Mouse (Mus musculus): Measurements from ENCODE around the gene Med1. TPM values are rescaled to one million over a fixed set of nuclear protein-coding genes. Genes with fewer than 3 reads are reported as not detected.
"Not testable (repeated sequence)": the region's sequence is repeated elsewhere in the genome, so short reads cannot be mapped to it uniquely, and the experiment has no call there.

Med1 gene
- polyA plus RNA-seq, 1 experiment from 2014 or later: 16.2 TPM

DNA sequence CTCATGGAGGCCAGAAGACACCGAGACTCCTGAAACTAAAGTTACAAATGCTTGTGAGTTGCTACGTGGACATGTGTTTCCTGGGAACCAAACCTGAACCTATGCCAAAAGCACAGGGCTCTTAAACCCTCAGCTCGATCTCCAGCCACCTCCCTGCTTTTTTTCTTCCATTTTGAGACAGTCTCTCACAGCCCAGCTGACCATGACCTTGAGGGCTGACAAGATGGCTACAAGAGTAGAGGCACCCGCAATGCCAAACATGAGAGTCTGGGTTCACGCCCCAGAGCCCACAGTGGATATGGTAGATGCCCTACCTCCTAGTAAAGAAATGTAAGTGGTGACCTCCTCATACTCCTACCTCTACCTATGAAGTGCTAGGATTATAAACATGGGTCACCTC lies 2.3 kb downstream of the Med1 start:
- ATAC-seq: no peak
- Histone ChIP-seq H3K4me2 (ENCODE audit: low read depth, low read length) (no peak overlapping the region), H3K27ac (ENCODE audit: low read depth) (no peak overlapping the region), H3K9ac (replicated peaks) (no peak overlapping the region), H3K27me3 (ENCODE audit: insufficient read depth, low read length) (no peaks in the 10 kb centered on the region), H3K9me3 (ENCODE audit: low read length) (no peaks in the 10 kb centered on the region), H3K36me3 (replicated peaks; ENCODE audit: insufficient read depth, low read length) (peaks cover 30% of the 10 kb centered on the region), H3K4me3 (ENCODE audit: low read depth, low read length) (no peak overlapping the region), H3K4me1 (ENCODE audit: insufficient read depth) (peaks cover 16% of the 10 kb centered on the region)
- TF ChIP-seq EP300 (IDR thresholded peaks at IDR 0.05; ENCODE audit: low read depth) (no peak), CTCF (IDR thresholded peaks at IDR 0.05; ENCODE audit: low read depth) (no peak)
- WGBS (ENCODE audit: insufficient replicate concordance): 85% methylated on average over 5 of the region's 5 CpGs
- DNase-seq: no peak

DNA sequence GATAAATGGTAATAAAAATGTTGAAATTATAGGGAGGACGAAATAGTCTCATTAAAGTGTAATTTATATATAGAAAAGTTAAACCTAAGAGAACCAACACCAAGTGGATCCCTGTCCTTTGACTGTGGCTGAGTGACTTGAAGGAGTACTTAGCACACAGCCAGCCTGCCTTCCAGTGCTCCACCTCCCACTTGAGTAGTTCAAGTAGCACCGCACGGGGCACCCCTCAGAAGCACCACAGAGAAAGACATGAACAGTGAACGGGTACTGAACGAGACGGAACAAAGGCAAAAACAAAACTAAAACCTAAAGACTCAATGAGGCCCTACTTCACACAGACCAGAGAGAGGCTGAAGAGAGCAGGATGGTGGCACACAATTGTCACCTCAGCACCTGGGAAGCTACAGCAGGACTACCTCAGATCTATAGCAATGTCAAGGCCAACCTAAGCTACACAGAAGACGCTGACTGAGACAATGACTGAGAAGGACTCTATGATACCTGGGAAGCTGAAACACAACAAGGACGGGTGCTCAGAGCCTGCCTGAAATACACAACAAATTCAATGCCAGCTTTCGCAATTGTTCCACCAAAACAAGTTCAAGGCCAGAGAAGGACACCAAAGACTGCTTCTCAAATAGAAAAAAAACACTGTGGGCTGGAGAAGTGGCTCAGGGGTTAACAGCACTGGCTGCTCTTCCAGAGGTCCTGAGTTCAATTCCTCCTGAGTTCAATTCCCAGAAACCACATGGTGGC lies 5.3 kb downstream of the Med1 start:
- H3K9ac ChIP-seq (replicated peaks): no peak overlapping the region
- DNase-seq: no peak
- no peak overlapping the region for H3K27ac ChIP-seq (ENCODE audit: low read depth)
- no peaks in the 10 kb centered on the region for H3K9me3 ChIP-seq (ENCODE audit: low read length)
- no peak for TF ChIP-seq CTCF (IDR thresholded peaks at IDR 0.05; ENCODE audit: low read depth)
- no peak for TF ChIP-seq EP300 (IDR thresholded peaks at IDR 0.05; ENCODE audit: low read depth)
- no peak for ATAC-seq
- H3K4me1 ChIP-seq (ENCODE audit: insufficient read depth): peaks cover 12% of the 10 kb centered on the region
- WGBS (ENCODE audit: insufficient replicate concordance): 87% methylated on average over 9 of the region's 9 CpGs
- H3K4me2 ChIP-seq (ENCODE audit: low read depth, low read length): no peak overlapping the region
- H3K27me3 ChIP-seq (ENCODE audit: insufficient read depth, low read length): no peaks in the 10 kb centered on the region
- peaks cover 48% of the 10 kb centered on the region for H3K36me3 ChIP-seq (replicated peaks; ENCODE audit: insufficient read depth, low read length)
- no peak overlapping the region for H3K4me3 ChIP-seq (ENCODE audit: low read depth, low read length)

DNA sequence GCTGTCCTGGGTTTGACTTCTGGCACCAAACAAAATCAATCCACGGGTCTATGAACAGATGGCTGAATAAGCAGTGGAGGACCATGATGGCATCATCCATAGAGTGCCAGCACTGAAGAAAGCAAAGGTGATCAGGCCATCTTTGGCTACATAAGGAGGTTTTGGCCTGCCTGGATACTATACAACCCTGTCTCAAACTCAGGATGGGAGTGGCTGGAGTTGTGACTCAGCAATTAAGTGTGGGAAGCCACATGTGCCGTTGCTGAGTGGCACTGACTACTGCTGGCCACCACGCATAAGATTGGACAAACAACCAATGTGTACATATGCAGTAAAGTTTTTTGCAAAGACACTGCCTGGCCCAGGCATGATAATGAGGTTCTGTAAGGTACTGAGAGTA lies 10.9 kb downstream of the Med1 start:
- not testable (repeated sequence) for H3K4me3 ChIP-seq (ENCODE audit: low read depth, low read length); H3K27me3 ChIP-seq (ENCODE audit: insufficient read depth, low read length); H3K9me3 ChIP-seq (ENCODE audit: low read length); H3K27ac ChIP-seq (ENCODE audit: low read depth); H3K4me1 ChIP-seq (ENCODE audit: insufficient read depth); H3K4me2 ChIP-seq (ENCODE audit: low read depth, low read length); DNase-seq; H3K9ac ChIP-seq (replicated peaks)
- peak; percentile 80 for ATAC-seq
- 63% methylated on average over 3 of the region's 3 CpGs for WGBS (ENCODE audit: insufficient replicate concordance)
- peaks cover 62% of the 10 kb centered on the region for H3K36me3 ChIP-seq (replicated peaks; ENCODE audit: insufficient read depth, low read length)

DNA sequence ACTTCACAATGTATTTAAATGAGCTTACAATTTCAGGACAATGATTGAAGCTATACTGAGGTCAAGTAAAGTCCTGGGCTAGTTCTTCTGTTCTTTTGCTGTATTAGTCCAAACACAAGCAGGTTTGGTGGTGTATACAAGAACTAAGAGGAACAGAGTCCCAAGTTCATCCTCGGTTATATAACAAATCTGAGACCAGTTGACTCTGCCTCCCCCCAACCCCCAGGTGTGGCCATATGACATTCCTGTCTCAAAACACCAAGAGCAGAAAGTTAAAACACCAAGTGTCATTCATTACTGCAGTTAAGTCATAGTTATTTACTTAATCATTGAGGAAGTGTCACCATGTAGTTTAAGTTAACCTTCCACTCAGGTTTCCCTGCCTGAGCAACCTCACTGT lies 24.7 kb downstream of the Med1 start:
- no peak overlapping the region for H3K4me3 ChIP-seq (ENCODE audit: low read depth, low read length)

DNA sequence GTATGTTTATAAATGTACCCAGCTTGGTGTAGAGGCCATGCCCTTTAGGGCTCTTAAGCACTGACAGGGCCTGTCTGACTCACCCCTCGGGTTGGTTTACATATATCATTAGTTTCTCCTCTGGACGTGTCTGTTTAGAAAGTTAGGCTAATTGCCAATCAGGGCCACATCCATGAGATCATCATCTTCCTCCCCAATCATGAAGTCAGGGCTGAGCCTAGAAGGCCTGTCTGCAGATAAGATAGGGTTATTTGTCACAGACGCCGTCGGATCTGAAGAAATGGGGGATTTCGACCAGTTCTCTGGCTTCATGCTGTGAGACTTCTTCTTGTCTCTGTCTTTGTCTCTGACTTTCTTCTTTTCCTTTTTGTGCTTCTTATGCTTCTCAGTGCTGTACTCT lies 38.0 kb downstream of the Med1 start:
- H3K9ac ChIP-seq (replicated peaks): no peak overlapping the region
- no peak overlapping the region for H3K4me2 ChIP-seq (ENCODE audit: low read depth, low read length)
- H3K4me3 ChIP-seq (ENCODE audit: low read depth, low read length): no peak overlapping the region
- H3K4me1 ChIP-seq (ENCODE audit: insufficient read depth): no peaks in the 10 kb centered on the region
- TF ChIP-seq EP300 (IDR thresholded peaks at IDR 0.05; ENCODE audit: low read depth) (no peak), CTCF (IDR thresholded peaks at IDR 0.05; ENCODE audit: low read depth) (no peak)
- ATAC-seq: no peak
- peaks cover 39% of the 10 kb centered on the region for H3K36me3 ChIP-seq (replicated peaks; ENCODE audit: insufficient read depth, low read length)
- 73% methylated on average over 6 of the region's 6 CpGs for WGBS (ENCODE audit: insufficient replicate concordance)
- H3K9me3 ChIP-seq (ENCODE audit: low read length): no peaks in the 10 kb centered on the region
- no peaks in the 10 kb centered on the region for H3K27me3 ChIP-seq (ENCODE audit: insufficient read depth, low read length)
- DNase-seq: no peak
- H3K27ac ChIP-seq (ENCODE audit: low read depth): no peak overlapping the region

More for the DNA sequence above, 24.7 kb downstream of the Med1 start:
- Histone ChIP-seq H3K36me3 (replicated peaks; ENCODE audit: insufficient read depth, low read length) (peaks cover 75% of the 10 kb centered on the region), H3K4me1 (ENCODE audit: insufficient read depth) (no peaks in the 10 kb centered on the region), H3K9me3 (ENCODE audit: low read length) (no peaks in the 10 kb centered on the region), H3K4me2 (ENCODE audit: low read depth, low read length) (no peak overlapping the region), H3K9ac (replicated peaks) (no peak overlapping the region), H3K27me3 (ENCODE audit: insufficient read depth, low read length) (no peaks in the 10 kb centered on the region), H3K27ac (ENCODE audit: low read depth) (no peak overlapping the region)
- WGBS (ENCODE audit: insufficient replicate concordance): 64% methylated on average over 1 of the region's 1 CpGs
- TF ChIP-seq EP300 (IDR thresholded peaks at IDR 0.05; ENCODE audit: low read depth) (no peak), CTCF (IDR thresholded peaks at IDR 0.05; ENCODE audit: low read depth) (no peak)
- ATAC-seq: no peak
- no peak for DNase-seq

DNA sequence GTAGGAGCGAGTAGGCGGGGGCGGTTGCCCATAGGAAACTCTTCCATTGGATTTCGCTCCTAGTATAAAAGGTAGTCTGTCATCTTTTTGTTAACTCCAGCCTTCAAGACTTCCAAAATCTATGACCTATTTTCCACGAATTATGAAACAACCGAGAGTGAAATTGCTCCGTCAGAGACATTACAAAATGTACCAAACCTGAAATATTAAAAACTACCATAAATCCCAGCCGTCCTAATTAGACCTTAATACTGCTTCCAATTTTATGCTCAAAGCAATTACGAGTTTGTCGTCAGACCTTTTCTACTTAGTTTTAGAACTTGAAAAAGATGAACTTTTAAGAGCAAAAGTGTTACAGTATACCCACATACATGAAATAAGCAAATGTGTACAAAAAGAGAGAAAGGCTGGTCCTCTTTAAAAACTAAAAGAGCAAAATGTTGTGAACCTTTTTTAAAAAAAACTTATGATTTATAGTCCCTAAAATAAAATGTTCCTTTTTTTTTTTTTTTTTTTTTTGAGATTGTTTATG lies 42.4 kb downstream of the Med1 start:
- Histone ChIP-seq H3K9me3 (ENCODE audit: low read length) (no peaks in the 10 kb centered on the region), H3K27ac (ENCODE audit: low read depth) (no peak overlapping the region), H3K4me3 (ENCODE audit: low read depth, low read length) (peak overlapping the region; percentile 83), H3K4me2 (ENCODE audit: low read depth, low read length) (peak overlapping the region; percentile 86), H3K4me1 (ENCODE audit: insufficient read depth) (peaks cover 11% of the 10 kb centered on the region), H3K27me3 (ENCODE audit: insufficient read depth, low read length) (no peaks in the 10 kb centered on the region), H3K9ac (replicated peaks) (no peak overlapping the region), H3K36me3 (replicated peaks; ENCODE audit: insufficient read depth, low read length) (peaks cover 9% of the 10 kb centered on the region)
- ATAC-seq: no peak
- 7% methylated on average over 10 of the region's 10 CpGs for WGBS (ENCODE audit: insufficient replicate concordance)
- TF ChIP-seq EP300 (IDR thresholded peaks at IDR 0.05; ENCODE audit: low read depth): no peak
- TF ChIP-seq CTCF (IDR thresholded peaks at IDR 0.05; ENCODE audit: low read depth): no peak
- DNase-seq: no peak

All from liver, postnatal 0 days (tissue).